Mouse (Mus musculus) erythroblast, embryonic 14.5 days (primary cell): ENCODE results near the gene Alg6.

Source experiments
- GATA1 ChIP-seq: IDR thresholded peaks from 2 replicates; pipeline ENCODE4 v1.6.1; 2012; ENCODE audit warnings: low read length, inconsistent platforms, mixed read lengths
- TAL1 ChIP-seq: IDR thresholded peaks from 3 replicates; pipeline ENCODE4 v1.6.1; 2012; ENCODE audit warnings: low read length, inconsistent platforms, mixed read lengths

GRCm38 (mm10) chr4:99713971-99714370, 1.5 kb upstream of the Alg6 start:
- TF ChIP-seq GATA1 (no peak), TAL1 (no peak)
